Mouse (Mus musculus) thymus, adult 2 months (tissue): ENCODE measurements at regions not wholly inside any gene's neighbourhood (a gene's known extent, or its start where the extent isn't known, plus 50 kb on each side); places are given as distances from the start of the nearest gene placed in this dataset.

Source experiments
- DNase-seq: peaks from one replicate; pipeline ENCODE4 v3.0.0; 2021
- H3K27ac ChIP-seq: fragments of 200-500 bp; 2 replicates; pipeline ENCODE4 v1.5.1; 2012; ENCODE audit warnings: low read length, control low read depth; ENCODE audit not compliant: control insufficient read depth, insufficient read depth
- H3K27me3 ChIP-seq: fragments of 200-500 bp; 2 replicates; pipeline ENCODE4 v1.6.1; 2012; ENCODE audit warnings: mild to moderate bottlenecking, low read length, moderate library complexity, mixed read lengths; ENCODE audit not compliant: control insufficient read depth, insufficient read depth
- H3K36me3 ChIP-seq: fragments of 200-500 bp; 2 replicates; pipeline ENCODE4 v1.6.1; 2012; ENCODE audit warnings: mild to moderate bottlenecking, low read length, moderate library complexity; ENCODE audit not compliant: control insufficient read depth, insufficient read depth
- H3K4me1 ChIP-seq: fragments of 200-500 bp; replicated peaks from 2 replicates; pipeline ENCODE4 v1.6.1; 2012; ENCODE audit warnings: low read length; ENCODE audit not compliant: control insufficient read depth, insufficient read depth
- H3K4me3 ChIP-seq: fragments of 200-500 bp; 2 replicates; pipeline ENCODE4 v1.5.1; 2012; ENCODE audit warnings: mild to moderate bottlenecking, low read length, control low read depth, moderate library complexity; ENCODE audit not compliant: control insufficient read depth, insufficient read depth
- CTCF ChIP-seq: fragments of 200-500 bp; IDR thresholded peaks from 2 replicates; pipeline ENCODE4 v1.5.1; 2012; ENCODE audit warnings: mild to moderate bottlenecking, control low read depth, low read length, moderate library complexity, borderline replicate concordance; ENCODE audit not compliant: control insufficient read depth, poor library complexity, insufficient read depth; ENCODE audit errors: extremely low read depth
- POLR2A ChIP-seq: fragments of 200-500 bp; IDR thresholded peaks from 2 replicates; pipeline ENCODE4 v1.6.1; 2012; ENCODE audit warnings: mild to moderate bottlenecking, low read length, control low read depth, moderate library complexity; ENCODE audit not compliant: control insufficient read depth, poor library complexity, insufficient read depth; ENCODE audit errors: extremely low read depth
- WGBS: fragments of 180-500 bp; shearing (Covaris S2); methylation state at CpG from one replicate; pipeline ENCODE4 v1.1.7; 2018; 5-methylcytosine and 5-hydroxymethylcytosine counted together

- Histone ChIP-seq H3K27ac (no peak overlapping the region), H3K4me1 (no peaks in the 10 kb centered on the region), H3K27me3 (no peaks in the 10 kb centered on the region), H3K4me3 (no peak overlapping the region), H3K36me3 (no peaks in the 10 kb centered on the region)
- no peak for DNase-seq
- 93% methylated on average over 13 of the region's 13 CpGs for WGBS
- no peak for TF ChIP-seq CTCF
- no peak for TF ChIP-seq POLR2A
These were observed 349.5 kb downstream of the Ajap1 start for GRCm38 (mm10) chr4:153133147-153133546.

GRCm38 (mm10) chr4:153129345-153129744, 353.3 kb downstream of the Ajap1 start:
- no peak for DNase-seq
- Histone ChIP-seq H3K27me3 (no peaks in the 10 kb centered on the region), H3K4me1 (no peaks in the 10 kb centered on the region), H3K36me3 (no peaks in the 10 kb centered on the region), H3K4me3 (no peak overlapping the region), H3K27ac (no peak overlapping the region)
- TF ChIP-seq CTCF (no peak), POLR2A (no peak)
- 90% methylated on average over 2 of the region's 2 CpGs for WGBS

GRCm38 (mm10) chr4:153128162-153128561, 354.4 kb downstream of the Ajap1 start:
- TF ChIP-seq POLR2A (no peak), CTCF (no peak)
- H3K27ac ChIP-seq, result no peak overlapping the region
- no peak overlapping the region for H3K4me3 ChIP-seq
- 94% methylated on average over 12 of the region's 12 CpGs for WGBS
- DNase-seq, result no peak
- no peaks in the 10 kb centered on the region for H3K36me3 ChIP-seq
- no peaks in the 10 kb centered on the region for H3K4me1 ChIP-seq
- no peaks in the 10 kb centered on the region for H3K27me3 ChIP-seq

- TF ChIP-seq CTCF (no peak), POLR2A (no peak)
- no peak for DNase-seq
- Histone ChIP-seq H3K27ac (no peak overlapping the region), H3K36me3 (no peaks in the 10 kb centered on the region), H3K4me3 (no peak overlapping the region), H3K4me1 (no peaks in the 10 kb centered on the region), H3K27me3 (no peaks in the 10 kb centered on the region)
- WGBS, result 51% methylated on average over 6 of the region's 6 CpGs
These were observed 362.1 kb downstream of the Ajap1 start for GRCm38 (mm10) chr4:153120480-153120879.

GRCm38 (mm10) chr4:153119647-153120102, 362.9 kb downstream of the Ajap1 start:
- no peak for DNase-seq
- Histone ChIP-seq H3K27me3 (no peaks in the 10 kb centered on the region), H3K36me3 (no peaks in the 10 kb centered on the region), H3K4me3 (no peak overlapping the region), H3K4me1 (no peaks in the 10 kb centered on the region), H3K27ac (no peak overlapping the region)
- TF ChIP-seq POLR2A (no peak), CTCF (no peak)
- WGBS, result 82% methylated on average over 4 of the region's 4 CpGs

- DNase-seq, result no peak
- H3K36me3 ChIP-seq, result no peaks in the 10 kb centered on the region
- no peaks in the 10 kb centered on the region for H3K4me1 ChIP-seq
- no peak overlapping the region for H3K4me3 ChIP-seq
- no peaks in the 10 kb centered on the region for H3K27me3 ChIP-seq
- 82% methylated on average over 14 of the region's 14 CpGs for WGBS
- TF ChIP-seq POLR2A, result no peak
- no peak for TF ChIP-seq CTCF
- no peak overlapping the region for H3K27ac ChIP-seq
These were observed 363.6 kb downstream of the Ajap1 start for GRCm38 (mm10) chr4:153118824-153119646.
